Mouse (Mus musculus) right cerebral cortex, postnatal 14 days (tissue): ENCODE measurements around the gene Tnf.

Experiments
- DNase-seq: peaks from one replicate; pipeline ENCODE4 v3.0.0; 2022

Gene Tnf

DNA sequence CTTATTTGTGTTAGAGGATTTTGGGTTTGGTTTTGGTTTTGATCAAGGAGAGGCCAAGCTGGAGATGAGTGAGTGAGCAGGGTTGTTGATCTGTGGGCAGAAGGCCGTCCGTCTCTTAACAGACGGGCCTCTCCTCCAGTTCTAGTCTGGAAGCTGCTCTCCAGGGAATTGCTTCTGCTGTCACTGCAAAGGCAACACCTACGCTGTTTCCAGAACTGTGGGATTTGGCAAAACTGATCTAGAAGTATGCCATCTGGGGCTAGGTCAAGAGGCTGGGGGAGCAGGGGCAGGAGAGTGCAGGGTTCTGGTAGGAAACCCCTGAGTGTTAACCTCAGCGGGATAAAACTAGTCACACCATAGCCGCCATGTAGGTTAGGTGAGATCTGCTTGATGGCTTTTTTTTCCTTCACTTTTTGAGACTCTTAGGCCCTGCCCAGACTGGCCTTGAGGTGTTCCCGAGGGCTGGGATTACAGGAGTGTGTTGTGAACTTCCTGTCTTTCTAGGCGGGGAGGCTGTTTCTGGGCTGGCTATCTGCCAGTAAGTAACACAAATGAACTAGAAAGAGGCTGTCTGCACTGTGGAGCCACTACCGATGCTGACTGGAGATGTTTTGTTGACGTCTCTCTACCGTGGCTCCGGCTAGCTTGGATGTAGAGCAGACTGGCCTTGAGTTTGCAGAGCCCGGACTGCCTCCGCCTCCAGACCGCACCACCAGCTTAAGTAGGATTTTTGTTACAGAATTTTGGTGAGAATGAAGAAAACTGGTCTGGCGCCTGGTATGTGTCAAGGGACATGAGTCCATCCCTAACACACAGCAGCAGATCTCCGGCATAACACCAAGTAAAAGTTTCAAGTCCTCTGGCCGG lies 31.5 kb upstream of the Tnf start, which contains the start of gene Atp6v1g2:
Gene Atp6v1g2 (plus strand): TSS at position 547 of the 867 bp plus-strand sequence.
- no peak for DNase-seq

- no peak for DNase-seq
These were observed 30.9 kb upstream of the Tnf start for GRCm38 (mm10) chr17:35232659-35233058.

DNA sequence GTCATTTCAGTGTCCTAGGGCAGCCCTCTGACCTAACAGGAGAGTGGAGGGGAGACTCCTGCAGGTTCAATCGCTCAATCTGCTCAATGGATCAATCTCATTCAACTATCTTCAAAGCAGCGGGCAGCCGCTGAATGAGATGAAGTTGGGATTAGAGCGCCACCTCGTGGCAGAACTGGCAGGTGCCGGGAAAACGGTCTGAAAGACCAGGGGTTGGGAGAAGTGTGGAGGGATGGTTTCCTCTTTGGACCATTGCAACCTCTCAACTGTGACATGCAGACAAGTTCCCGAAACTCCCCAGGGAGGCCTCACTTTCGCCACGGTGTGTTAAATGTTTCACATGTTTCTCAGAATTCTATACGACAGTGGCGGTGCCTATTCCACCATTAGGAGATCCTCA lies 30.2 kb upstream of the Tnf start:
- DNase-seq, result peak; percentile 87

DNA sequence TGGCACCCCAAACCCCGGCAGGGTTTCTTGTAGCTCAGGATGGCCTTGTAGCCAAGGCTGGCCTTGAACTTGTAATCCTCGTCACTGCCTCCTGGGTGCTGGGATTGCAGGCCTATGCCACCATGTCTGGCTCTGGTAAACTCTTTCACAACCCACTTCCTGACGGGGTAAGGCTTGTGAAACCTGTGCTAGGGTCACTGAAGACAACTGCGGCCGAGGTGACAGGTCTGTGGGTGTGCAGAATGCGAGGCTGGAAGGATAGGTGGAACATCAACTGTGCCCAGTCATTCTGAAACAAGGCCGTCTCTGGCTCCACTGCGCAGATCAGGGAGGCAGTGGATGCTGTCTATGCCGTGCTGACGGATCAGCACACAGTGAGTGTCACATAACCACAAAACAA lies 29.2 kb upstream of the Tnf start:
- no peak for DNase-seq

DNA sequence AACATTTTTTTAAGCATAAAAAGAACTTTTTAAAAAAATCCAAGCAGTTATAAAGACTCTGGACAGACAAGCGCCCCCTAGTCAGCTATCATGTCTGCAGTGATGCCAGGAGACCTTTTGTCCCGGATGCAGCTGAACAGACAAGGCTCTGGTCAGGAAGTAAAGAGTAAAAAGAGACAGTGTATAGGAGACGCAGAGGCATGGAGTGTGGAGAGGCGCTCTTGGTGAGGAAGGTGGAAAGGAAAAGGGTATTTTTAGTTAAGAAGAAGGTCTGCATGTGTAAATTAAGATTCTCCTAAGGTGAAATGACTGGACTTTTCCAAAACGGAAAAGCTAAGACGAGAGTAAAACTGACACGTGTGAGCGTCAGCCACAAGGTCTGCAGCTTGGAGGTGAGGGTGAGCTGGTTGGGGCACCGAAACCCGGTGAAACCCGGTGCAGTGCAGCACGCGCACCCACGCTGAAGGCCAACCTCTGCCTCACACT lies 24.8 kb upstream of the Tnf start:
- DNase-seq, result no peak

DNA sequence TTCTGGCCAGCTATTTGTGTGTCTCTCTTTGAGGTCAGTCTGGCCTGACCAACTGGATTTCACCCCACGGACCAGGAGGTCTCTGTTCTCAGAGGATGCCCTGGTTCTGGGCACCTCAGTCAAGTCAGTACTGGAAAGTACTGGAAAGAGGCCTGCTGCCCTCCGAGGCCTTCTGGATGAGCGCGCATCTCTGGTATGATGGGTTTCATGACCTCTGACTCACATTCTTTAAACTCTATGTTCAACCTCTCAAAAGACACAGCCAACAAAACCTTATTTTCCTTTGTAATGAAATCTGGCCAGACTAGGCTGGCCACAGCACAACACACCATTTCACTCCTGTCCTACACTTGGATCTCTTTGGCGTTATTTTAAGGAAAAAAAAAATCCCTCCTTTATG lies 23.6 kb upstream of the Tnf start:
- no peak for DNase-seq

DNA sequence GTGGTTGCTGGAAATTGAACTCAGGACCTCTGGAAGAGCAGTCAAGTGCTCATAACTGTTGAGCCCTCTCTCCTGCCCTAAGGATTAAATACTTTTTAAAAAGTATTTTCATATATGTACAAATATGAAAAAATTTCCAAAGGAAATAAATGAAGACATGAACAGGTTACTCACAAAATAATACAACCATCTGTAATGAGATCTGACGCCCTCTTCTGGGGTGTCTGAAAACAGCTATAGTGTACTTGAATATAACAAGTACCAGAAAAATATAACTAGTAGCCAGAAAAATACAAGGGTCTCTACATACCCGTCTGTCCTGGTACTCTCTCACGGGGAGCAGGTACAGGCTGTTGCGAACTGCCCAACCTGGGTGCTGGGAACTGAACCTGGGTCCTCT lies 22.8 kb upstream of the Tnf start:
- DNase-seq, result no peak

DNA sequence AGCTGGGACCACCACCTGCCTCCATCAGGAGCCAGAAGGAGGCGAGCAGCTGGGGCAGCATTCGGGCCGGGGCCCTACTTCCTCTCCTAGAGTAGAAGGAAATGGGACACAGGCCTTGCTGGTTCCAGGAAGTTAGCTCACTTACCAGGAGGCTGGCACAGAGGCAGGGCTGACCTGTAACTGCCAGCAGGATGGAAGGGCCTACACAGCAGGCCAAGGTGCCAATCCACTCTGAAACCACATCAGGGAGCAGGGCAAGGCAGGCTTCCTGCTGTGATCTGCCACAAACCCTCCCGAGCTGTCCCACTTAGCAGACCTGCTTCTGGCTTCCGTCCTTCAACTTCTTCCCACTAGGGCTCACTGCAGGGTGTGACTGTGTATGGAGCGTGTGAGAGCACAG lies 20.5 kb upstream of the Tnf start:
- no peak for DNase-seq

- no peak for DNase-seq
These were observed 18.5 kb upstream of the Tnf start, which contains the start of gene Gm16181 for GRCm38 (mm10) chr17:35220156-35220952. TSS of gene Gm16181 (plus strand) at chr17:35220834.

DNA sequence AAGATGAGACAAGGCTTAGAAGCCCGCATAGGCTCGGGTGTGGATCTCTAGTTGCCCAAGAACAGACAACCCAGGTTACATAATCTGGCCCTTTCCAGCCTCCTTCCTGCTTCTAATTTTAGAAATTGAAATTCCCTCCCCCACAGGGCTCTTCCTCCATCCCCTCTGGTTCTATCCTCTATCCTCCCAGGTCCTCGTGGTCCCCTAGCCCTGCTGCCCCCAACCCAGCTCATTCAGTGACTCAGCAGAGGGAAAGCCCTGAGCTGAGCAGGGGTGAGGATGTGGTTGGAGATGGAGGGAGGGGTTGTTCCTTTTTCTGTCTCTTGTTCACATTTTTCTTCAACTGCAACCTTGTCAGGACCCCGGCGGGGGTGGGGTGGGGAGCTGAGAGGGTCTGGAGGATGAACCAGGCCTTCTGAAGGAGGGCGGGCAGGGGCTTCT lies 17.8 kb upstream of the Tnf start:
- no peak for DNase-seq

- DNase-seq, result no peak
These were observed 16.8 kb upstream of the Tnf start for GRCm38 (mm10) chr17:35218516-35219193.

DNA sequence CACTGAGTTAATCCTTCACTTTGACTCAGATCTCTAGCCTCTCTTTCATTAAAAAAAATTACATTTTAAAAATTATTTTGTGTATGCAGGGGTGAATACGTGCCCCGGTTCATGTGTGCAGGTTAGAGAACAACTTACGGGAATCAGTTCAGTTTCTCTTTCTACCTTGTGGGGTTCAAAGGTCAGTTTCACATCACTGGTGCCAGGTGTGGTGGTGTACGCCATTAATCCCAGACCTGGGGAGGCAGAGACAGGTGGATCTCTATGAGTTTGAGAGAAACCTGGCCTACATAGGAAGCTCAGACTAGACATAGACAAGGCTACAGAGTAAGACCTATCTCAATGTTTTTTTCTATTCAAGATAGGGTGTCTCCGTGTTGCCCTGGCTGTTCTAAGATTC lies 11.3 kb upstream of the Tnf start:
- no peak for DNase-seq

GRCm38 (mm10) chr17:35210593-35210992 lies 8.8 kb upstream of the Tnf start:
- no peak for DNase-seq

- DNase-seq, result no peak
These were observed 8.2 kb upstream of the Tnf start for GRCm38 (mm10) chr17:35209785-35210535.

DNA sequence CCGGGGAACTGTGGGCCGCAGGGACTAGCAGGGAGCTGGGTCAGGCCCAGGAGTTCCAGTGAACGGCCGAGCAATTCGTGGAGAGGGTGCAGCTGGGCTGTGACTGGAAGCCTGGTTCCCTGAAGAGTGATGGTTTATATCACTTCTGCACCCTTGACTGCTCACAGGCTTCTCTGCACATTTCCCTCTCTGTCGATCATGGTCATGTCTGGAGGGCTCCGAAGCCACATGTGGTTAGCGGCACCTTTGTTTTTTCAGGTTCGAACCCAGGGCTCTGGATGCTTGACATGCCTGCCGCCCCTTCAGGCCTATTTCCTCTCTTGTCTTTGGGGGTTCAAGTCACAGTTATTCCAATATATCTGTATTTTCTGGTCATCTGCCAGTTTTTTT lies 3.6 kb upstream of the Tnf start:
- no peak for DNase-seq

GRCm38 (mm10) chr17:35204494-35205379 lies 2.9 kb upstream of the Tnf start, which contains the start of gene Lta:
TSS of gene Lta (minus strand) at chr17:35205351.
- no peak for DNase-seq

- no peak for DNase-seq
These were observed 635 bp upstream of the Tnf start for GRCm38 (mm10) chr17:35202442-35202841.

DNA sequence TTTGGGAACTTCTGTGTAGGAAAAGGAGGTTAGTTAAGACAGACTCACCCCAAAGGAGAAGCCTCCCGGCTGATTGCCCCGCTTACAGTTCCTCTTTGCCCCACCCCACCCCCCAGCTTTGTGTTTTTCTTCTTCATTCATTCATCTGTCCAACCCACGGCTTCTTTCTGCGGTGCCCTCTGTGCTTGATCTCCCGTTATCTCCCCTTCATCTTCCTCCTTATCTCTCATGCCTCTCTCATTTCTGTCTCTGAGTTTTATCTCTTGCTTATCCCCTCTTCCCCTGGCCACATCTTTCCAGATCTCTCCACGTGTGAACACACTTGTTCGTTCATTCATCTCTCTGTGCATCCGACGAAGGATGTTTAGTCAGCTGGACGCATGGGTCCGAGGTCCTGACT lies 679 bp downstream of the Tnf start:
- DNase-seq, result no peak

- no peak for DNase-seq
These were observed 1.4 kb downstream of the Tnf start for GRCm38 (mm10) chr17:35200398-35200797.

DNA sequence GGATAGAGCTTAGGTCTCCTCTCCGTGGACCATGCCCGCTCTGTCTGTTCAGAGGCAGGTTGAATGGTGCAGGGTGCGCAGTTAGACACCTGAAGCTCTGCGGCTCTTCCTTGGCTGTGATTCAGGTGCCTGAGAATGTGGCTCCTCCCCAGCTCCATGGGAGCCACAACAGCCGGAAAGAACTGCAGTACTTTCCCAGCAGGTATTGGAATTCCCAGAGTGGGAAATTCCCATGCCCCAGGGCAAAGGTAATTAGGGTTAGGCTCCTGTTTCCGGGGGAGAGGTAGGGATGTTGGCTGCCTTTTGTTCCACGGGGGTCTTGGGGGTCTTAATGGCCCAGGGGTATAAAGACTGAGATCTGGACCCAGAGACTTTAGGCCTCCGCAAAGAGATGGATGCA lies 2.9 kb downstream of the Tnf start:
- no peak for DNase-seq

GRCm38 (mm10) chr17:35198029-35198428 lies 3.8 kb downstream of the Tnf start:
- no peak for DNase-seq
